Mouse (Mus musculus) lung, postnatal 36 days (tissue): ENCODE results near the gene Tceanc2.
"Not testable (repeated sequence)": the region's sequence is repeated elsewhere in the genome, so short reads cannot be mapped to it uniquely, and the experiment has no call there.

Source experiments
- DNase-seq: peaks from one replicate; pipeline ENCODE4 v3.0.0; 2022; ENCODE audit warnings: mixed read lengths

The Tceanc2 gene

GRCm38 (mm10) chr4:107126389-107126788 lies 52.5 kb downstream of the Tceanc2 start:
- no peak for DNase-seq

GRCm38 (mm10) chr4:107125101-107125500 lies 53.8 kb downstream of the Tceanc2 start:
- DNase-seq = no peak

GRCm38 (mm10) chr4:107124376-107124775 lies 54.5 kb downstream of the Tceanc2 start:
- no peak for DNase-seq

- peak; percentile 29 for DNase-seq
Observed at GRCm38 (mm10) chr4:107121165-107121943, 57.6 kb downstream of the Tceanc2 start.

GRCm38 (mm10) chr4:107120676-107121075 lies 58.2 kb downstream of the Tceanc2 start:
- DNase-seq = no peak

GRCm38 (mm10) chr4:107119056-107119455 lies 59.9 kb downstream of the Tceanc2 start:
- peak; percentile 52 for DNase-seq

GRCm38 (mm10) chr4:107117741-107118385 lies 61.1 kb downstream of the Tceanc2 start:
- DNase-seq = no peak

GRCm38 (mm10) chr4:107114278-107114677 lies 64.6 kb downstream of the Tceanc2 start:
- DNase-seq = no peak

GRCm38 (mm10) chr4:107109181-107109580 lies 69.7 kb downstream of the Tceanc2 start:
- DNase-seq = not testable (repeated sequence)

GRCm38 (mm10) chr4:107108291-107108731 lies 70.6 kb downstream of the Tceanc2 start:
- DNase-seq = no peak

GRCm38 (mm10) chr4:107106777-107107176 lies 72.1 kb downstream of the Tceanc2 start:
- DNase-seq = no peak

- peak; percentile 10 for DNase-seq
Observed at GRCm38 (mm10) chr4:107102220-107102619, 76.7 kb downstream of the Tceanc2 start.

- DNase-seq = no peak
Observed at GRCm38 (mm10) chr4:107098791-107099525, 80.0 kb downstream of the Tceanc2 start.

- no peak for DNase-seq
Observed at GRCm38 (mm10) chr4:107098375-107098774, 80.5 kb downstream of the Tceanc2 start.

- no peak for DNase-seq
Observed at GRCm38 (mm10) chr4:107097871-107098270, 81.0 kb downstream of the Tceanc2 start.

- DNase-seq = no peak
Observed at GRCm38 (mm10) chr4:107096841-107097373, 82.0 kb downstream of the Tceanc2 start, which contains the start of gene Cdcp2. Cdcp2 (plus strand) TSS chr4:107096891.

- no peak for DNase-seq
Observed at GRCm38 (mm10) chr4:107096043-107096442, 82.9 kb downstream of the Tceanc2 start.

- DNase-seq = no peak
Observed at GRCm38 (mm10) chr4:107094484-107095187, 84.3 kb downstream of the Tceanc2 start.

GRCm38 (mm10) chr4:107091696-107092095 lies 87.2 kb downstream of the Tceanc2 start:
- no peak for DNase-seq

- peak; percentile 12 for DNase-seq
Observed at GRCm38 (mm10) chr4:107084858-107085257, 94.1 kb downstream of the Tceanc2 start.

- no peak for DNase-seq
Observed at GRCm38 (mm10) chr4:107084343-107084742, 94.6 kb downstream of the Tceanc2 start.
